Mouse (Mus musculus) kidney, embryonic 14.5 days (tissue): ENCODE measurements at regions not wholly inside any gene's neighbourhood (a gene's known extent, or its start where the extent isn't known, plus 50 kb on each side); places are given as distances from the start of the nearest gene placed in this dataset.

Experiments
- ATAC-seq: fragments of 200-750 bp; cut with Nextera tagmentation; 2 replicates; pipeline ENCODE4 v1.8.0; 2017; ENCODE audit warnings: moderate number of reproducible peaks, mild to moderate bottlenecking, moderate TSS enrichment, moderate library complexity; ENCODE audit not compliant: low FRiP score, low TSS enrichment
- H3K27ac ChIP-seq: fragments of 300-500 bp; sonication (generic); 2 replicates; pipeline ENCODE4 v1.5.1; 2014; ENCODE audit warnings: low read depth, mild to moderate bottlenecking, low read length, moderate library complexity, mixed read lengths
- H3K27me3 ChIP-seq: fragments of 300-500 bp; sonication (generic); 2 replicates; pipeline ENCODE4 v1.6.1; 2014; ENCODE audit warnings: mild to moderate bottlenecking, low read length; ENCODE audit not compliant: control insufficient read depth, insufficient read depth
- H3K36me3 ChIP-seq: fragments of 300-500 bp; sonication (generic); 2 replicates; pipeline ENCODE4 v1.6.1; 2014; ENCODE audit warnings: low read length, mixed read lengths; ENCODE audit not compliant: control insufficient read depth, insufficient read depth
- H3K4me1 ChIP-seq: fragments of 300-500 bp; sonication (generic); 2 replicates; pipeline ENCODE4 v1.6.1; 2014; ENCODE audit warnings: low read length, mixed read lengths; ENCODE audit not compliant: control insufficient read depth, insufficient read depth
- H3K4me2 ChIP-seq: fragments of 300-500 bp; sonication (generic); replicated peaks from 2 replicates; pipeline ENCODE4 v1.6.1; 2014; ENCODE audit warnings: low read depth, mild to moderate bottlenecking, low read length
- H3K4me3 ChIP-seq: fragments of 300-500 bp; sonication (generic); 2 replicates; pipeline ENCODE4 v1.5.1; 2014; ENCODE audit warnings: mild to moderate bottlenecking, low read length
- H3K9ac ChIP-seq: fragments of 300-500 bp; sonication (generic); 2 replicates; pipeline ENCODE4 v1.6.1; 2014; ENCODE audit warnings: low read depth, mild to moderate bottlenecking, low read length, moderate library complexity
- H3K9me3 ChIP-seq: fragments of 300-500 bp; sonication (generic); 2 replicates; pipeline ENCODE4 v1.6.1; 2016; ENCODE audit warnings: low read length; ENCODE audit not compliant: control insufficient read depth
- WGBS: fragments of 180-500 bp; shearing (Covaris S2); extraction: QIAGEN DNeasy Blood & Tissue Kit; methylation state at CpG from one replicate; pipeline ENCODE4 v1.1.7; 2014; 5-methylcytosine and 5-hydroxymethylcytosine counted together

GRCm38 (mm10) chr3:41366764-41367163, 188.8 kb upstream of the Jade1 start:
- Histone ChIP-seq H3K27ac (no peak overlapping the region), H3K4me2 (no peak overlapping the region), H3K4me1 (peaks cover 11% of the 10 kb centered on the region; the same call in 1 of the 2 replicates), H3K36me3 (no peaks in the 10 kb centered on the region), H3K9me3 (no peaks in the 10 kb centered on the region), H3K27me3 (no peaks in the 10 kb centered on the region), H3K4me3 (no peak overlapping the region), H3K9ac (no peak overlapping the region)
- peak; percentile 76 for ATAC-seq
- WGBS = 28% methylated on average over 4 of the region's 4 CpGs

- ATAC-seq = peak; percentile 77; the same call in 1 of the 2 replicates
- 27% methylated on average over 9 of the region's 9 CpGs for WGBS
- Histone ChIP-seq H3K4me1 (peaks cover 11% of the 10 kb centered on the region; the same call in 1 of the 2 replicates), H3K9me3 (no peaks in the 10 kb centered on the region), H3K27ac (no peak overlapping the region), H3K36me3 (no peaks in the 10 kb centered on the region), H3K9ac (no peak overlapping the region), H3K4me3 (no peak overlapping the region), H3K27me3 (no peaks in the 10 kb centered on the region), H3K4me2 (no peak overlapping the region)
Observed at GRCm38 (mm10) chr3:41366264-41366663, 189.3 kb upstream of the Jade1 start.

DNA sequence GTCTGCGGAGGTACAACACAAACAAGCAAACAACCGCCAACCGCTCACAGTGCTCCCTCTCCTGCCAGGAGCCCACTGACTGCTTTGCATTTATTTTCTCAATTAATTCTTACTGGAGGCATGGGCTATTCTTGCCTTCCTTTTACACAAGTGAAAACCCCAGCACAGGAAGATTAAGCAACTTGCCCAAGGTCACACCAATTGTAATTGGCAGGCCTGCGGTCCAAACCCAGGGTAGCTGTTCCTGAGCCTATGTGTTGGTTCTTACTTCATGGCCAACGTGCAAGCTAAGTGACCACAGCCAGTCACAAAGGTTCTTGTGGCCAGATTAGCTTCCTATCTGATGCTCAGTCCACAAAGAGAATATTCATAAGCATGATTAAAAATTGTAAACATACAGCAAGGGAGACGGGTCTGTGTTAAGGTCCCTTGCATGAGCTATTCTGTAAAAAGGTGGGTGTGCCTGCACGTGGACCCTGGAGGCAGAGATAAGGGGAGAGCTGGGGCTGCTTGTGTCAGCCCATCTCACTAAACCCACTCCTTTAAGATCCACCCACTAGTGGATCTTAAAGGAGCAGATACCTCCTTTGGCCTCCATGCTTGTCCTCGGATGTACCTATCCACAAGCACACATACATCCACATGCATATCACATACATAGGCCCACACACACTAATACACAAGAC, 190.2 kb upstream of the Jade1 start:
- no peak overlapping the region for H3K4me3 ChIP-seq
- peaks cover 14% of the 10 kb centered on the region; the same call in 1 of the 2 replicates for H3K4me1 ChIP-seq
- H3K36me3 ChIP-seq = no peaks in the 10 kb centered on the region
- H3K27ac ChIP-seq = no peak overlapping the region
- H3K9ac ChIP-seq = no peak overlapping the region
- H3K9me3 ChIP-seq = no peaks in the 10 kb centered on the region
- H3K4me2 ChIP-seq = no peak overlapping the region
- no peak for ATAC-seq
- H3K27me3 ChIP-seq = no peaks in the 10 kb centered on the region
- 79% methylated on average over 8 of the region's 8 CpGs for WGBS

- Histone ChIP-seq H3K4me3 (no peak overlapping the region), H3K36me3 (no peaks in the 10 kb centered on the region), H3K27ac (no peak overlapping the region), H3K27me3 (no peaks in the 10 kb centered on the region), H3K4me1 (peaks cover 16% of the 10 kb centered on the region; the same call in 1 of the 2 replicates), H3K4me2 (no peak overlapping the region), H3K9ac (no peak overlapping the region), H3K9me3 (no peaks in the 10 kb centered on the region)
- ATAC-seq = no peak
- WGBS = 85% methylated on average over 3 of the region's 3 CpGs
Observed at GRCm38 (mm10) chr3:41363947-41364346, 191.6 kb upstream of the Jade1 start.

GRCm38 (mm10) chr3:41360231-41360630, 195.3 kb upstream of the Jade1 start:
- no peak for ATAC-seq
- Histone ChIP-seq H3K36me3 (no peaks in the 10 kb centered on the region), H3K4me3 (no peak overlapping the region), H3K4me2 (no peak overlapping the region), H3K4me1 (0 out of 2 replicates have a peak, but pooled peaks cover 5% of the 10 kb centered on the region), H3K27me3 (no peaks in the 10 kb centered on the region), H3K9ac (no peak overlapping the region), H3K27ac (no peak overlapping the region), H3K9me3 (no peaks in the 10 kb centered on the region)
- 54% methylated on average over 5 of the region's 5 CpGs for WGBS

DNA sequence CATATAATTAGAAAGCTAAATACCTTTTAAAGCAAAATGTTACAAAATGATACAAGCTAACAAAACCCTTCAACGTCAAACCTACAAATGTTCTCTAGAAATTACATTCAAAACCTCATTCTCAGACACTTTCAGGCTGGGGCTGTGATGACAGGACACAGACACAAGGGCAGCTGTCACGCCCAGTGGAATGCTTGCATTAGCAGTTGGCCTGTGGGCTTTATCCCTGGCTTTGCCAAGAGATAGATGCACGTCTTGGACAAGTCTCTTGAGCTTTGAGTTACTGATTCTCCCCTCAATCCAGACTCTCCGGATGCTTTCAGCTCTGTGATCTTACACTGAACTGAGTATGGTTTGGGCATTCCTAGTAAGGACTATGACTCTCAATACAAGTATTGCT, 196.1 kb upstream of the Jade1 start:
- Histone ChIP-seq H3K4me2 (no peak overlapping the region), H3K27ac (no peak overlapping the region), H3K9me3 (no peaks in the 10 kb centered on the region), H3K36me3 (no peaks in the 10 kb centered on the region), H3K4me3 (no peak overlapping the region), H3K4me1 (0 out of 2 replicates have a peak, but pooled peaks cover 5% of the 10 kb centered on the region), H3K9ac (no peak overlapping the region), H3K27me3 (no peaks in the 10 kb centered on the region)
- WGBS = 76% methylated on average over 4 of the region's 4 CpGs
- ATAC-seq = no peak

DNA sequence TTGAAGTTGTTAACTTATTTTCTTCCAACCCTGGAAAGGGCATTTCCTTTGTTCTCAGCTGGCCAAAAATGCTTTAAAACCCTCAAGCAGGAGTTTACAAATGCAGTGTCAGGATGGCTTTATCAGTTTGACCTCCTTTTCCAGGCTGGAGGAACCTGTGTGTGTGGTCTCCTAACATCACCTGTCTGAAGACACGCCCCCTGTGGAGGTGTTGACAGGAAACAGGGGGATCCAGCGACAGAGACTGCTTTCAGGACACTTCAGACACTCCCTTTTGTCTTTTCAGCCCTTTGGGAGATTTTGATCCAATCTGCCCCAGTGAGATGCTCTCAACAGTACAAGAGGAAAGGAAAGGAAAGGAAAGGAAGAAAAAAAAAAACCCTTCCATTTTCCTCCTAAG, 202.5 kb upstream of the Jade1 start:
- H3K9me3 ChIP-seq = no peaks in the 10 kb centered on the region
- H3K4me3 ChIP-seq = no peak overlapping the region
- ATAC-seq = no peak
- H3K36me3 ChIP-seq = no peaks in the 10 kb centered on the region
- H3K27ac ChIP-seq = no peak overlapping the region
- H3K27me3 ChIP-seq = no peaks in the 10 kb centered on the region
- H3K4me1 ChIP-seq = no peaks in the 10 kb centered on the region
- no peak overlapping the region for H3K9ac ChIP-seq
- H3K4me2 ChIP-seq = no peak overlapping the region
- WGBS = 26% methylated on average over 2 of the region's 2 CpGs

GRCm38 (mm10) chr3:41351786-41352185, 203.7 kb upstream of the Jade1 start:
- WGBS = 83% methylated on average over 4 of the region's 4 CpGs
- Histone ChIP-seq H3K4me2 (no peak overlapping the region), H3K27me3 (no peaks in the 10 kb centered on the region), H3K36me3 (no peaks in the 10 kb centered on the region), H3K27ac (no peak overlapping the region), H3K9ac (no peak overlapping the region), H3K9me3 (no peaks in the 10 kb centered on the region), H3K4me1 (no peaks in the 10 kb centered on the region), H3K4me3 (no peak overlapping the region)
- ATAC-seq = no peak

DNA sequence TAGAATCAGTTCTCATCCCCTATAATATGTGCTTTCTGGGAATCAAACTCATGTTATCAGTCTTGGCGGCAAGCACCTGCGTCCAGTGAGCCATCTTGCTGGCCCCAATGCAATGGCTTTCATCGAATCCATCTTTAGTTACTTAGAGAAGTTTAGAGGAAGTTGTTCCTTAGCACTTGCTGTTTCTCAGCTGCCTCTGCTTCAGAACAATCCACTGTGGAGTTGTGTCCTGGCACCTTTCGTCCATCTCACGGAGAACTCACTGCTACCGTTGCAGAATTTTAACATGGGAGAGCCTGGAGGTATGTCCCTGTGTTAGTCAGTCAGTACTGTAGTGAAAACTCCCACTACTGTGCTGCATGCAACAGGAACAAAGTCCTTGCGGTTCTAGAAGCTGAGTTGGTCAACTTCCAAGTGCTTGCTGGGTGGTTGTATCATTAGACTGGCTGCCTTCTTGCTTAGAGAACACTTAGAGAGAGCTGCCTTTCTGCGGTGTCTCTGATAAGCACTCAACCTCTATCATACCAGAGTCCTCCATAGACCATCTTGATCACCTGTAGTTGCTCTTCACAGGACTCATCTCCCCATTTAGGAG, 204.3 kb upstream of the Jade1 start:
- WGBS = 96% methylated on average over 8 of the region's 8 CpGs

More for the DNA sequence above, 204.3 kb upstream of the Jade1 start:
- no peaks in the 10 kb centered on the region for H3K4me1 ChIP-seq
- no peak overlapping the region for H3K27ac ChIP-seq
- H3K4me3 ChIP-seq = no peak overlapping the region
- no peak overlapping the region for H3K9ac ChIP-seq
- no peak for ATAC-seq
- no peaks in the 10 kb centered on the region for H3K36me3 ChIP-seq
- H3K27me3 ChIP-seq = no peaks in the 10 kb centered on the region
- no peaks in the 10 kb centered on the region for H3K9me3 ChIP-seq
- no peak overlapping the region for H3K4me2 ChIP-seq
